Mouse (Mus musculus) forebrain, embryonic 12.5 days (tissue): ENCODE data around the gene Rassf2. TPM values are rescaled to one million over a fixed set of nuclear protein-coding genes. Genes with fewer than 3 reads are reported as not detected.

Source experiments
- ATAC-seq: fragments of 200-750 bp; cut with Nextera tagmentation; 2 replicates; pipeline ENCODE4 v1.8.0; 2017; ENCODE audit warnings: moderate TSS enrichment; ENCODE audit not compliant: low FRiP score
- H3K27ac ChIP-seq: fragments of 300-500 bp; sonication (generic); 2 replicates; pipeline ENCODE4 v1.5.1; 2016; ENCODE audit warnings: mild to moderate bottlenecking
- H3K27me3 ChIP-seq: fragments of 300-500 bp; sonication (generic); 2 replicates; pipeline ENCODE4 v1.6.1; 2016; ENCODE audit warnings: mild to moderate bottlenecking
- H3K36me3 ChIP-seq: fragments of 300-500 bp; sonication (generic); replicated peaks from 2 replicates; pipeline ENCODE4 v1.6.1; 2016; ENCODE audit warnings: mild to moderate bottlenecking
- H3K4me1 ChIP-seq: fragments of 300-500 bp; sonication (generic); 2 replicates; pipeline ENCODE4 v1.6.1; 2016
- H3K4me2 ChIP-seq: fragments of 300-500 bp; sonication (generic); 2 replicates; pipeline ENCODE4 v1.6.1; 2016; ENCODE audit warnings: mild to moderate bottlenecking, moderate library complexity
- H3K4me3 ChIP-seq: fragments of 300-500 bp; sonication (generic); replicated peaks from 2 replicates; pipeline ENCODE4 v1.5.1; 2016; ENCODE audit warnings: mild to moderate bottlenecking
- H3K9ac ChIP-seq: fragments of 300-500 bp; sonication (generic); 2 replicates; pipeline ENCODE4 v1.6.1; 2016; ENCODE audit warnings: mild to moderate bottlenecking
- H3K9me3 ChIP-seq: fragments of 300-500 bp; sonication (generic); 2 replicates; pipeline ENCODE4 v1.6.1; 2016
- WGBS: fragments of 180-500 bp; shearing (Covaris S2); methylation state at CpG from one replicate; pipeline ENCODE4 v1.1.7; 2016; 5-methylcytosine and 5-hydroxymethylcytosine counted together
- polyA plus RNA-seq: library from polyadenylated mRNA; unstranded; fragments of >200 nt; fragmentation: Nextera tagmentation; extraction: Ambion mirVana; gene quantifications from 2 replicates; pipeline ENCODE4 v1.2.1, GENCODE M21; 2016

Rassf2 gene
- polyA plus RNA-seq, 1 experiment from 2014 or later, result 27.8 TPM

DNA sequence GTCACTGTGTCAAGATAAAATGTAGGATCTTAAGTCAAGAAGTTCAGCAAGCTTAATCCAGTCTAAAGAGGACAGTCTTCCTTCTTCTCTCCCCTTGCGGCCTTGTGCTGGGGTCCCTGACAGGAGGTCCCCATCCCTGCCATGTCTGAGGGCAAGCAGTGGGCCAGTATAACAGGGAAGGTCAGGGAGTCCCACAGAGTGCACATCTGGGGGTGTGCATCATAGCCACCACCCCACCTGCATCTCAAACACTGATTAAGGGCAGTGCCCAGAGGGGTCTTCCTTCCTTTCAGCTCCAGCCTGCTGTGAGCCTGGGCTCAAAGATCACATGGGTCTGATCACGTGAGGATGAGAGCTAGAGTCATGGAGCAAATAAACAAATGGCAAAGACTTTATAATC lies 68.4 kb downstream of the Rassf2 start:
- no peak overlapping the region for H3K4me2 ChIP-seq
- no peaks in the 10 kb centered on the region for H3K36me3 ChIP-seq
- H3K9ac ChIP-seq, result no peak overlapping the region
- 76% methylated on average over 2 of the region's 2 CpGs for WGBS
- peaks cover under 1% of the 10 kb centered on the region; the same call in 1 of the 2 replicates for H3K27me3 ChIP-seq
- no peak overlapping the region for H3K4me3 ChIP-seq
- H3K4me1 ChIP-seq, result no peaks in the 10 kb centered on the region
- H3K9me3 ChIP-seq, result no peaks in the 10 kb centered on the region
- no peak for ATAC-seq
- H3K27ac ChIP-seq, result no peak overlapping the region

DNA sequence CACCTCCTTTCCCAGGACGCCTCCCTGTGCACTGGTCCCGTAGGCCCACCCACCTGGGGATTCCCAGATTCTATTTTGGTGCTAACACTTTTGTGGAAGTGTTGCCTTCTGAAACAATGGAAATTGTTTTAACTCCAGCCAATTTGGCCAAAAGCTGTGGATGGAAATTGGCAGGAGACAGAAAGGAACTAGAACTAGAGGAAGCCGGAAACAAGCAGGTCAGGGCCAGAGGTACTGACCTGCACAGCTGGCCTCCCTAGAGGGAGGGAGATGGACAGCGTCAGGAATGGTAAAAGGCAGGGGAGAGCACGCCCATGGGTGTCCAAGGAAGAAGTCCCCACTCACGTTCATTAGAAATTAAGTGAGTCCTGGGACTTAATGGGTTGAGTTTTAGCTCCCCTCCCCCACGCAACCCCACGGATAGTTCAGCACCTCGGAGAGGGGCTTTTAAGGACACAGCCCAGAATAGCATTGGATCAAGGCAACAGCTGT lies 72.3 kb downstream of the Rassf2 start:
- H3K4me2 ChIP-seq, result no peak overlapping the region
- no peak overlapping the region for H3K27ac ChIP-seq
- no peaks in the 10 kb centered on the region for H3K9me3 ChIP-seq
- H3K4me3 ChIP-seq, result no peak overlapping the region
- peaks cover 28% of the 10 kb centered on the region for H3K27me3 ChIP-seq
- H3K4me1 ChIP-seq, result peaks cover 11% of the 10 kb centered on the region
- no peak for ATAC-seq
- H3K9ac ChIP-seq, result no peak overlapping the region
- no peaks in the 10 kb centered on the region for H3K36me3 ChIP-seq
- WGBS, result 59% methylated on average over 9 of the region's 9 CpGs

GRCm38 (mm10) chr2:131956336-131957256 lies 73.5 kb downstream of the Rassf2 start:
- Histone ChIP-seq H3K27ac (no peak overlapping the region), H3K4me3 (no peak overlapping the region), H3K9me3 (no peaks in the 10 kb centered on the region), H3K9ac (no peak overlapping the region), H3K4me1 (peaks cover 13% of the 10 kb centered on the region), H3K27me3 (peaks cover 39% of the 10 kb centered on the region), H3K36me3 (no peaks in the 10 kb centered on the region), H3K4me2 (no peak overlapping the region)
- ATAC-seq, result no peak
- 89% methylated on average over 7 of the region's 7 CpGs for WGBS

GRCm38 (mm10) chr2:131955264-131955663 lies 74.8 kb downstream of the Rassf2 start:
- Histone ChIP-seq H3K4me2 (peak overlapping the region; percentile 52), H3K9ac (peak overlapping the region; percentile 4; the same call in 1 of the 2 replicates), H3K9me3 (no peaks in the 10 kb centered on the region), H3K27ac (no peak overlapping the region), H3K4me1 (peaks cover 13% of the 10 kb centered on the region), H3K27me3 (peaks cover 47% of the 10 kb centered on the region), H3K36me3 (no peaks in the 10 kb centered on the region), H3K4me3 (peak overlapping the region; percentile 32)
- 7% methylated on average over 17 of the region's 17 CpGs for WGBS
- ATAC-seq, result peak; percentile 83

DNA sequence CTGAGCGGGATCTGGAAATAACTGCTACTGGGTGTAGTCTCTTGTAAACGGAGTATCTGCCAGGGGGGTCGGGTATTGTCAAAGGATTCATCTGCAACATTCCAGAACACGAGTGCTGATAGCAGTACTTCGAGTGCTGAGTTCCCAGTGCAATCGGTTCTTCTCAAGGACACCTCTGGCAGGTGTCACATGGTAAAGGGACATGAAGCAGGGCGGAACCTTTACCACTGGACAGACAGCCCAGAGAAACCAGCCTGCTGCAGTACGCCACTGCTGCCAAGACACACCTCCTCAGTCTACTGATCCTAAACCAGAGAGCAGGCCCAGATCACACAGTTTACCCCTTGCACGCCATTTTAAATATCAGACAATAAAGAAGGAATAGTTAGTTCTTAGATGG lies 75.2 kb downstream of the Rassf2 start:
- Histone ChIP-seq H3K27ac (no peak overlapping the region), H3K4me2 (peak overlapping the region; percentile 52), H3K4me1 (peaks cover 13% of the 10 kb centered on the region), H3K9me3 (no peaks in the 10 kb centered on the region), H3K27me3 (peaks cover 51% of the 10 kb centered on the region), H3K4me3 (peak overlapping the region; percentile 32), H3K36me3 (no peaks in the 10 kb centered on the region), H3K9ac (peak overlapping the region; percentile 4; the same call in 1 of the 2 replicates)
- ATAC-seq, result peak; percentile 57
- 64% methylated on average over 9 of the region's 9 CpGs for WGBS

GRCm38 (mm10) chr2:131953711-131954110 lies 76.3 kb downstream of the Rassf2 start:
- 93% methylated on average over 4 of the region's 4 CpGs for WGBS
- Histone ChIP-seq H3K9me3 (no peaks in the 10 kb centered on the region), H3K4me1 (peaks cover 13% of the 10 kb centered on the region), H3K27ac (no peak overlapping the region), H3K36me3 (no peaks in the 10 kb centered on the region), H3K27me3 (peaks cover 51% of the 10 kb centered on the region), H3K9ac (no peak overlapping the region), H3K4me2 (peak overlapping the region; percentile 8; the same call in 1 of the 2 replicates), H3K4me3 (no peak overlapping the region)
- no peak for ATAC-seq

DNA sequence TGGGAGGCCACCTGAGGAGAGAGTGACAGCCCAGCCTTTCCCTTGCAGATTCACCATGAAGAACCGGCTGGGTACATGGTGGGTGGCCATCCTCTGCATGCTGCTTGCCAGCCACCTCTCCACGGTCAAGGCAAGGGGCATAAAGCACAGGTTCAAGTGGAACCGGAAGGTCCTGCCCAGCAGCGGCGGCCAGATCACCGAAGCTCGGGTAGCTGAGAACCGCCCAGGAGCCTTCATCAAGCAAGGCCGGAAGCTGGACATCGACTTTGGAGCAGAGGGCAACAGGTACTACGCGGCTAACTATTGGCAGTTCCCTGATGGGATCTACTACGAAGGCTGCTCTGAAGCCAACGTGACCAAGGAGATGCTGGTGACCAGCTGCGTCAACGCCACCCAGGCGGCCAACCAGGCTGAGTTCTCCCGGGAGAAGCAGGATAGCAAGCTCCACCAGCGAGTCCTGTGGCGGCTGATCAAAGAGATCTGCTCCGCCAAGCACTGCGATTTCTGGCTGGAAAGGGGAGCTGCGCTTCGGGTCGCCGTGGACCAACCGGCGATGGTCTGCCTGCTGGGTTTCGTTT lies 77.0 kb downstream of the Rassf2 start:
- 29% methylated on average over 29 of the region's 29 CpGs for whole genome bisulfite sequencing
- H3K36me3 ChIP-seq, result no peaks in the 10 kb centered on the region
- H3K9ac ChIP-seq, result no peak overlapping the region
- peaks cover 13% of the 10 kb centered on the region for H3K4me1 ChIP-seq
- peak overlapping the region; percentile 8 for H3K4me2 ChIP-seq
- ATAC-seq, result no peak
- no peak overlapping the region for H3K4me3 ChIP-seq
- H3K27me3 ChIP-seq, result peaks cover 52% of the 10 kb centered on the region
- no peak overlapping the region for H3K27ac ChIP-seq
- no peaks in the 10 kb centered on the region for H3K9me3 ChIP-seq

DNA sequence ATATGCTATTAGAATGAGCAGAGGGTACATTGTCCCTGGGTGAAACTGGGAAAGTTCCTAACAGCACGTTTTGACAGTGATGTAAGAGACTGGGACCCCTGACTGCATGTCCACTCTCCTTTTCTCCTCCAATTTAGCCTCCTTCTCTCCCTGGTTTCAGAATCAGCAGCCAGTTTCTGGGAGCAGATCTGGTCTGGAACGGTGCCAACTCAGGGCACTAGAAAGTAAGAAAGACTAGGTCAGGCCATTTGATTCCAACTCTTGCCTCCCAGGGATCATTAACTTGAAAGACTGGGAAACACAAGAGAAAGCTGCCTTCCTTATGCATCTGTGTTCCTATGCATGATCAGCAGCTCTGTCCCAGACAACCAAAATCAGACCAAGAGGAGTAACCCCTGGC lies 77.6 kb downstream of the Rassf2 start:
- 53% methylated on average over 2 of the region's 2 CpGs for WGBS
- no peaks in the 10 kb centered on the region for H3K36me3 ChIP-seq

DNA sequence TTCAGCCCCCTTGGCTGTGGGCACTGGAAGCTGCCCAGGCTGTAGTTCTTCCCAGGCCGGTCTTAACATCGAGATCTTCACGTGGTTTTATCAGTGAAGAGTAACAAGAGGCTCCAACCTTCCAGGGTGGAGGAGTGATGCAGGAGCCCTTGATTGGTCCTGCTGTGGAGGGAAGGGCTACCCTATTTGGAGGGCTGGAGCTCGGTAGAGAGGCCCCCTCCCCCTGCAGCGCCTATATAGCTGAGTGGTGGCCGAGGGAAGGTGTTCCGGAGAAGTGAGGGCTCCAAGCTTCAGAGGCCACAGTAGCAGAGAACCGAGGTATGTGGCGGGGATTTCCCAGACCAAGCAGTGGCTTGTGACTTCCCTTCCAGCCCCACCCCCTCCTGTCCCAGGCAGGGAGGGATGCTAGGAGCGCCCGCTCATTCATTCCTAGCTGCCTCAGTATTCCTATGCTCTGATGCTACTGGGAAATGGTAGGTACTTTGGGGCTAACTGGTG lies 79.4 kb downstream of the Rassf2 start, which contains the start of gene Prnd:
Gene Prnd (plus strand): TSS at position 264 of the 498 bp plus-strand sequence.
- H3K4me2 ChIP-seq, result no peak within 1 kb of the TSS; the same call in 1 of the 2 replicates
- H3K4me1 ChIP-seq, result peaks cover 13% of the 10 kb centered on the region
- no peak within 1 kb of the TSS for H3K9ac ChIP-seq
- ATAC-seq, result no peak
- H3K4me3 ChIP-seq, result no peak within 1 kb of the TSS
- peaks cover 47% of the 10 kb centered on the region for H3K27me3 ChIP-seq
- no peaks in the 10 kb centered on the region for H3K9me3 ChIP-seq
- WGBS, result 11% methylated on average over 11 of the region's 11 CpGs
- H3K36me3 ChIP-seq, result no peaks in the 10 kb centered on the region
- no peak within 1 kb of the TSS for H3K27ac ChIP-seq

More for the DNA sequence above, 77.6 kb downstream of the Rassf2 start:
- Histone ChIP-seq H3K27ac (no peak overlapping the region), H3K4me2 (no peak overlapping the region), H3K27me3 (peaks cover 55% of the 10 kb centered on the region), H3K4me3 (no peak overlapping the region), H3K4me1 (peaks cover 13% of the 10 kb centered on the region), H3K9me3 (no peaks in the 10 kb centered on the region), H3K9ac (no peak overlapping the region)
- no peak for ATAC-seq

DNA sequence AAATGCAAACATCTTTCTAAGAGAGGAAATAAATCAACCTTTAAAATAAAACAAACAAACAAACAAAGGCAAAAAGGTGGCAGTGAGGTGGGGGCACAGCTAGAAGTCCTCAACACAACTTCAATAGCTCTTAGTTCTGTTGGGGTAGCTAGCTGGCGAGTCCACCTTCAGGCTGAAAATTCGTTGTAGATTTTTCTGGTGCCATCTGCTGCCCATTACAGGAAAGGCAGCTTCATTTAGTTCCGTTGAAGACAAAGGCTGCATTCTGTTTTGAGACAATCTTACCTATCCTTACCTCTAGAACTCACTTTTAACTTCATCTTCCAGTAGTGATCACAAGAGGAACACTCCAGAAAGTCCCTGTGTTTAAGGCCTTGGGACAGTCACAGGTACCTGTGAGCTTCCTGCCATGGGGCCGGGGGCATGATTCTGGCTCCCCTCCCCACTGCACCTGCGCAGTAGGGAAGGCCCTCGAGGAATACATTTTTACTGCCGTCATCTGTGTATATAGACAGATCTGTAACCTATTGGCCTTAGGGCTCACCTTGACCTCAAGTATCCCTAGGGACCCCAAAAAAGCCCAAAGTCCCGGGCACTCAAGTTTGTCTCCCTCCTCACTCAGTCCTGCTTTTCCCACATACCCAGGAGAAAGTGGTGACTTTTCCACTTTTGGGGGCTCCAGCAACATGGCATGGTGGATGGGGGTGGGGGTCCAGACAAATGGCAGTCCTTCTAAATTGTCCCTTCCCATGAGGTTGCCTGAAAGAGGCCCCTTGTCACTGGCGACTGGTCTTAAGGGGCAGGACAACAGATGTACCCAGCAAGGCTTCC lies 80.1 kb downstream of the Rassf2 start:
- 52% methylated on average over 9 of the region's 9 CpGs for WGBS
- peak; percentile 42; the same call in 1 of the 2 replicates for ATAC-seq
- H3K27me3 ChIP-seq, result peaks cover 47% of the 10 kb centered on the region

GRCm38 (mm10) chr2:131948916-131949639 lies 81.0 kb downstream of the Rassf2 start:
- Histone ChIP-seq H3K9ac (no peak overlapping the region), H3K27ac (no peak overlapping the region), H3K4me3 (no peak overlapping the region), H3K4me1 (peaks cover 8% of the 10 kb centered on the region), H3K27me3 (peaks cover 39% of the 10 kb centered on the region), H3K4me2 (no peak overlapping the region), H3K9me3 (no peaks in the 10 kb centered on the region), H3K36me3 (no peaks in the 10 kb centered on the region)
- WGBS, result 76% methylated on average over 11 of the region's 11 CpGs
- ATAC-seq, result no peak

More for the DNA sequence above, 80.1 kb downstream of the Rassf2 start:
- no peak overlapping the region for H3K27ac ChIP-seq
- H3K9me3 ChIP-seq, result no peaks in the 10 kb centered on the region
- H3K36me3 ChIP-seq, result no peaks in the 10 kb centered on the region
- peaks cover 11% of the 10 kb centered on the region for H3K4me1 ChIP-seq
- H3K4me2 ChIP-seq, result no peak overlapping the region; the same call in 1 of the 2 replicates
- H3K4me3 ChIP-seq, result no peak overlapping the region
- no peak overlapping the region for H3K9ac ChIP-seq
